Mouse (Mus musculus) kidney, postnatal 4 days (tissue): ENCODE data around the gene Mfsd14a.

Experiments used
- DNase-seq, 2 experiments: peaks; one replicate each; pipeline ENCODE4 v3.0.0; 2021; ENCODE audit warnings: mixed read lengths in 2 of 2

Mfsd14a gene

GRCm38 (mm10) chr3:116650698-116651097 is 11.8 kb downstream of the Mfsd14a start:
- DNase-seq = no peak

GRCm38 (mm10) chr3:116648805-116649204 is 13.7 kb downstream of the Mfsd14a start:
- no peak for DNase-seq

GRCm38 (mm10) chr3:116646387-116646786 is 16.1 kb downstream of the Mfsd14a start:
- DNase-seq = no peak

- no peak for DNase-seq
Measured at GRCm38 (mm10) chr3:116642373-116642772, 20.1 kb downstream of the Mfsd14a start.

GRCm38 (mm10) chr3:116641811-116642371 is 20.6 kb downstream of the Mfsd14a start:
- no peak for DNase-seq

GRCm38 (mm10) chr3:116640024-116640423 is 22.5 kb downstream of the Mfsd14a start:
- no peak for DNase-seq

GRCm38 (mm10) chr3:116638572-116638971 is 23.9 kb downstream of the Mfsd14a start:
- DNase-seq = no peak

GRCm38 (mm10) chr3:116637693-116638476 is 24.6 kb downstream of the Mfsd14a start:
- DNase-seq = no peak

GRCm38 (mm10) chr3:116635799-116636198 is 26.7 kb downstream of the Mfsd14a start:
- no peak for DNase-seq

GRCm38 (mm10) chr3:116634853-116635252 is 27.6 kb downstream of the Mfsd14a start:
- DNase-seq = no peak

- no peak for DNase-seq
Measured at GRCm38 (mm10) chr3:116634091-116634490, 28.4 kb downstream of the Mfsd14a start.

GRCm38 (mm10) chr3:116632971-116633370 is 29.5 kb downstream of the Mfsd14a start:
- no peak for DNase-seq

- no peak for DNase-seq
Measured at GRCm38 (mm10) chr3:116631459-116631858, 31.0 kb downstream of the Mfsd14a start.

GRCm38 (mm10) chr3:116622641-116623040 is 39.8 kb downstream of the Mfsd14a start:
- no peak for DNase-seq

- DNase-seq = no peak
Measured at GRCm38 (mm10) chr3:116620636-116621370, 41.7 kb downstream of the Mfsd14a start.

- no peak for DNase-seq
Measured at GRCm38 (mm10) chr3:116618855-116619254, 43.6 kb downstream of the Mfsd14a start.

GRCm38 (mm10) chr3:116615318-116616068 is 47.0 kb downstream of the Mfsd14a start:
- no peak for DNase-seq

GRCm38 (mm10) chr3:116614295-116614892 is 48.1 kb downstream of the Mfsd14a start, which contains the start of gene Trmt13:
Gene Trmt13 (minus strand): TSS chr3:116614587.
- DNase-seq = no peak

GRCm38 (mm10) chr3:116604570-116604969 is 57.9 kb downstream of the Mfsd14a start:
- DNase-seq = no peak

- no peak for DNase-seq
Measured at GRCm38 (mm10) chr3:116601781-116602180, 60.7 kb downstream of the Mfsd14a start.

GRCm38 (mm10) chr3:116601005-116601404 is 61.5 kb downstream of the Mfsd14a start:
- no peak for DNase-seq

GRCm38 (mm10) chr3:116599705-116600104 is 62.8 kb downstream of the Mfsd14a start:
- DNase-seq = no peak

- no peak for DNase-seq
Measured at GRCm38 (mm10) chr3:116595603-116595991, 66.9 kb downstream of the Mfsd14a start.
